Comparison of ENCODE assay signal across 13 mouse cellular contexts in the genomic region with DNA sequence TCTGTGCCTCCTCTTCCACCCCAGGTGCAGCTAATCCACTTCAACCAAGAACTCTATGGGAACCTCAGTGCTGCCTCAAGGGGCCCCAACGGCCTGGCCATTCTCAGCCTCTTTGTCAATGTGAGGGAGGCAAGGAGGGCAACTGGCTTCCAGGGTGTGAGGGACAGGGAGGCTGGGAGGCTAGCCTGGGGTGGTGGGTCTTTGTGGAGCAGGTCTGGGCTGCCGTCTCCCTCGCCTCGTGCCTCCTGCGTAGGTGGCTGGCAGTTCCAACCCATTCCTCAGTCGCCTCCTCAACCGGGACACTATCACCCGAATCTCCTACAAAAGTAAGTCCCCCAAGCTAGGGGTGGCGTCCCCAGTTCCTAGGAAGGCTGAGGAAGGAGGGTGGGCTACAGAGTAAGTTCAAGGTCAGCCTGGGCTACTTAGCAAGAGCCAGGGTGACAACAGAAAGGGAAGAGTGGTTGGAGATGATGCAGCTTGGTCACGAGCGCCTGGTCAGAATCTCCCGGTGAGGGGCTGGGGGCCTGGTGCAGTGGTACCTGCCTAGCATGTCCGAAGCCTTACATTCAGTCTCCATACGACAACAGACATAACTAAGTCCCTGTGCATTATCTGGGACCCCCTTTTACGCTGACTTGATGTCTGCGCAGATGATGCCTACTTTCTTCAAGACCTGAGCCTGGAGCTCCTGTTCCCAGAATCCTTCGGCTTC. TPM values are rescaled to one million over a fixed set of nuclear protein-coding genes. Genes with fewer than 3 reads are reported as not detected.
DNase-seq lines count a peak whose midpoint lies in the region; ATAC-seq and TF ChIP-seq lines count a peak whose summit lies in the region.
"Had no signal": no experiment of that assay in that cellular context is flagged by ENCODE, and none has a peak within 500 bp of the region (broad histone marks: within the 10 kb centered on the region; RNA-seq: fewer than 3 reads in every experiment).

No protein-coding gene starts in this region.

- H3K36me3 ChIP-seq in heart, embryonic 12.5 days: no peaks in the 10 kb centered on the region
- H3K36me3 ChIP-seq in stomach, embryonic 14.5 days (ENCODE audit: control insufficient read depth, insufficient read depth, low read length): no peaks in the 10 kb centered on the region
- no peaks in the 10 kb centered on the region for H3K36me3 ChIP-seq in stomach, postnatal 0 days (ENCODE audit: control insufficient read depth, insufficient read depth, low read length)
- H3K36me3 ChIP-seq in hindbrain, postnatal 0 days (ENCODE audit: insufficient read depth, low read length): no peaks in the 10 kb centered on the region
- H3K36me3 ChIP-seq in neural tube, embryonic 14.5 days (ENCODE audit: control insufficient read depth, insufficient read depth, low read length): no peaks in the 10 kb centered on the region

- DNase-seq in heart, postnatal 25 days (ENCODE audit: low spot score): no peak
- DNase-seq in stomach, postnatal 0 days (ENCODE audit: low spot score): no peak
- DNase-seq in hindbrain, postnatal 0 days (ENCODE audit: low spot score): no peak
- DNase-seq in thymus, postnatal 10 days (ENCODE audit: low spot score in 2 of 2): no peak
- no peak for DNase-seq in adipocyte (ENCODE audit: low spot score)
- DNase-seq: right cerebral cortex, postnatal 14 days had no signal

- no peak for TF ChIP-seq EP300 in stomach, postnatal 0 days (optimal IDR thresholded peaks at IDR 0.05)

- intact Hi-C loops in heart, postnatal 25 days (cut with DNase I): no loop called here

- no peak for TF ChIP-seq CTCF in stomach, postnatal 0 days (IDR thresholded peaks at IDR 0.05; ENCODE audit: low read depth)
- TF ChIP-seq CTCF in hindbrain, postnatal 0 days (IDR thresholded peaks at IDR 0.05; ENCODE audit: low read depth): no peak

- H3K4me1 ChIP-seq in heart, embryonic 12.5 days (replicated peaks): peaks cover 55% of the 10 kb centered on the region
- peaks cover 29% of the 10 kb centered on the region for H3K4me1 ChIP-seq in stomach, embryonic 14.5 days (ENCODE audit: control insufficient read depth, insufficient read depth, low read length)
- peaks cover 8% of the 10 kb centered on the region; the same call in 1 of the 2 replicates for H3K4me1 ChIP-seq in stomach, postnatal 0 days (replicated peaks; ENCODE audit: control insufficient read depth, insufficient read depth)
- H3K4me1 ChIP-seq in hindbrain, postnatal 0 days (ENCODE audit: insufficient read depth, low read length): peaks cover 33% of the 10 kb centered on the region
- peaks cover 24% of the 10 kb centered on the region for H3K4me1 ChIP-seq in neural tube, embryonic 14.5 days (ENCODE audit: control insufficient read depth, insufficient read depth, low read length)

- H3K27me3 ChIP-seq in heart, embryonic 12.5 days (replicated peaks): peaks cover 34% of the 10 kb centered on the region
- 0 out of 2 replicates have a peak, but pooled peaks cover 4% of the 10 kb centered on the region for H3K27me3 ChIP-seq in stomach, embryonic 14.5 days (ENCODE audit: control insufficient read depth, insufficient read depth, low read length)
- no peaks in the 10 kb centered on the region for H3K27me3 ChIP-seq in stomach, postnatal 0 days (ENCODE audit: control insufficient read depth, insufficient read depth, low read length)
- H3K27me3 ChIP-seq in hindbrain, postnatal 0 days (ENCODE audit: insufficient read depth, low read length): no peaks in the 10 kb centered on the region
- H3K27me3 ChIP-seq in neural tube, embryonic 14.5 days (ENCODE audit: control insufficient read depth, insufficient read depth, low read length): peaks cover 7% of the 10 kb centered on the region; the same call in 1 of the 2 replicates
- H3K27me3 ChIP-seq: CH12.LX had no signal

- no peaks in the 10 kb centered on the region for H3K9me3 ChIP-seq in heart, embryonic 12.5 days (replicated peaks)
- H3K9me3 ChIP-seq in stomach, embryonic 14.5 days (ENCODE audit: control insufficient read depth, low read depth, low read length): no peaks in the 10 kb centered on the region
- no peaks in the 10 kb centered on the region for H3K9me3 ChIP-seq in stomach, postnatal 0 days (ENCODE audit: control insufficient read depth, low read length)
- no peaks in the 10 kb centered on the region for H3K9me3 ChIP-seq in hindbrain, postnatal 0 days (ENCODE audit: low read length)
- H3K9me3 ChIP-seq in neural tube, embryonic 14.5 days (ENCODE audit: control insufficient read depth, low read length): no peaks in the 10 kb centered on the region

- H3K4me3 ChIP-seq in heart, embryonic 12.5 days: no peak overlapping the region
- no peak overlapping the region for H3K4me3 ChIP-seq in stomach, embryonic 14.5 days (ENCODE audit: low read depth, low read length)
- H3K4me3 ChIP-seq in stomach, postnatal 0 days (ENCODE audit: low read depth, low read length): no peak overlapping the region
- H3K4me3 ChIP-seq in hindbrain, postnatal 0 days (ENCODE audit: low read length): no peak overlapping the region; the same call in 1 of the 2 replicates
- H3K4me3 ChIP-seq in neural tube, embryonic 14.5 days (ENCODE audit: low read depth, low read length): no peak overlapping the region

- no peak overlapping the region for H3K9ac ChIP-seq in heart, embryonic 12.5 days
- H3K9ac ChIP-seq in stomach, embryonic 14.5 days (replicated peaks; ENCODE audit: low read depth, low read length): no peak overlapping the region
- H3K9ac ChIP-seq in stomach, postnatal 0 days (ENCODE audit: low read length): no peak overlapping the region
- peak overlapping the region; percentile 55; the same call in 1 of the 2 replicates for H3K9ac ChIP-seq in hindbrain, postnatal 0 days (replicated peaks; ENCODE audit: low read length)
- H3K9ac ChIP-seq in neural tube, embryonic 14.5 days (replicated peaks; ENCODE audit: low read depth, low read length): no peak overlapping the region

- WGBS in heart, embryonic 12.5 days: 85% methylated on average over 17 of the region's 17 CpGs
- 85% methylated on average over 17 of the region's 17 CpGs for WGBS in stomach, embryonic 14.5 days
- WGBS in stomach, postnatal 0 days: 88% methylated on average over 17 of the region's 17 CpGs
- WGBS in hindbrain, postnatal 0 days: 89% methylated on average over 17 of the region's 17 CpGs
- WGBS in neural tube, embryonic 14.5 days: 90% methylated on average over 17 of the region's 17 CpGs

- no peak overlapping the region for H3K27ac ChIP-seq in heart, embryonic 12.5 days (ENCODE audit: poor library complexity, severe bottlenecking)
- peak overlapping the region; percentile 77; the same call in 1 of the 2 replicates for H3K27ac ChIP-seq in stomach, embryonic 14.5 days (ENCODE audit: low read length)
- H3K27ac ChIP-seq in stomach, postnatal 0 days (replicated peaks): no peak overlapping the region; the same call in 1 of the 2 replicates
- peak overlapping the region; percentile 93; the same call in 1 of the 2 replicates for H3K27ac ChIP-seq in hindbrain, postnatal 0 days
- no peak overlapping the region for H3K27ac ChIP-seq in neural tube, embryonic 14.5 days (ENCODE audit: low read depth, low read length)

- no peak for ATAC-seq in heart, embryonic 12.5 days (ENCODE audit: insufficient number of reproducible peaks, low FRiP score)
- no peak for ATAC-seq in stomach, embryonic 14.5 days (ENCODE audit: insufficient number of reproducible peaks, insufficient read depth, low FRiP score, low read depth)
- ATAC-seq in stomach, postnatal 0 days (ENCODE audit: low FRiP score, low TSS enrichment): no peak
- ATAC-seq in hindbrain, postnatal 0 days: no peak
- no peak for ATAC-seq in neural tube, embryonic 14.5 days (ENCODE audit: low read depth)
- ATAC-seq: activated CD4-positive, CD25-positive, alpha-beta regulatory T cell, adult 4 months had no signal

- peak overlapping the region; percentile 95; the same call in 1 of the 2 replicates for H3K4me2 ChIP-seq in heart, embryonic 12.5 days
- H3K4me2 ChIP-seq in stomach, embryonic 14.5 days (replicated peaks; ENCODE audit: low read depth, low read length): no peak overlapping the region
- H3K4me2 ChIP-seq in stomach, postnatal 0 days (replicated peaks; ENCODE audit: low read depth): no peak overlapping the region
- H3K4me2 ChIP-seq in hindbrain, postnatal 0 days (ENCODE audit: low read depth, low read length): peak overlapping the region; percentile 90
- H3K4me2 ChIP-seq in neural tube, embryonic 14.5 days (ENCODE audit: low read depth, low read length): peak overlapping the region; percentile 93

RNA-seq across cellular contexts. Expression of a gene that starts 1.9 kb away (rescaled TPM):
- 4.1 and 5.3 TPM in 2 replicates for polyA plus RNA-seq in heart, embryonic 12.5 days (2016; fragmentation: Nextera tagmentation; extraction: Ambion mirVana)
- total RNA-seq in heart, postnatal 25 days (2021): 100 to 1,000 TPM in 1 of 2 experiments, 10 to 100 TPM in 1; 13.6 to 153 TPM
- 6.4 and 6.7 TPM in 2 replicates for polyA plus RNA-seq in stomach, embryonic 14.5 days (2014; fragmentation: Nextera tagmentation; extraction: Ambion mirVana)
- 8.8 and 12.6 TPM in 2 replicates for polyA plus RNA-seq in stomach, postnatal 0 days (2015; fragmentation: Nextera tagmentation; extraction: Ambion mirVana)
- 4.2 and 12.2 TPM in 2 replicates for total RNA-seq in hindbrain, postnatal 0 days (2014; rRNA removed)
- polyA plus RNA-seq in hindbrain, postnatal 0 days (2015; fragmentation: Nextera tagmentation; extraction: Ambion mirVana): 4.6 and 5.3 TPM in 2 replicates
- polyA plus RNA-seq in neural tube, embryonic 14.5 days (2014; fragmentation: Nextera tagmentation; extraction: Ambion mirVana): 2.5 and 2.6 TPM in 2 replicates

RNA-seq across cellular contexts. Expression of a gene that starts 3.3 kb away (rescaled TPM):
- polyA plus RNA-seq in heart, embryonic 12.5 days (2016; fragmentation: Nextera tagmentation; extraction: Ambion mirVana): 5.4 and 5.8 TPM in 2 replicates
- total RNA-seq in heart, postnatal 25 days (2021): 1 to 10 TPM; 2.5 to 3.8 TPM
- 10.4 and 11.4 TPM in 2 replicates for polyA plus RNA-seq in stomach, embryonic 14.5 days (2014; fragmentation: Nextera tagmentation; extraction: Ambion mirVana)
- 2.7 and 4.4 TPM in 2 replicates for polyA plus RNA-seq in stomach, postnatal 0 days (2015; fragmentation: Nextera tagmentation; extraction: Ambion mirVana)
- total RNA-seq in hindbrain, postnatal 0 days (2014; rRNA removed): 89.4 and 91.0 TPM in 2 replicates
- 76.9 and 78.2 TPM in 2 replicates for polyA plus RNA-seq in hindbrain, postnatal 0 days (2015; fragmentation: Nextera tagmentation; extraction: Ambion mirVana)
- polyA plus RNA-seq in neural tube, embryonic 14.5 days (2014; fragmentation: Nextera tagmentation; extraction: Ambion mirVana): 31.9 and 32.8 TPM in 2 replicates
- total RNA-seq: CH12.LX; common myeloid progenitor, adult 5-6 weeks had no signal

RNA-seq across cellular contexts. Expression of a gene that starts 8.8 kb away (rescaled TPM):
- polyA plus RNA-seq in heart, embryonic 12.5 days (2016; fragmentation: Nextera tagmentation; extraction: Ambion mirVana): 0.18 and 0.49 TPM in 2 replicates
- under 1 TPM in 1 of 2 experiments, not detected in 1; 0.16 TPM for total RNA-seq in heart, postnatal 25 days (2021)
- polyA plus RNA-seq in stomach, embryonic 14.5 days (2014; fragmentation: Nextera tagmentation; extraction: Ambion mirVana): 4.8 and 5.7 TPM in 2 replicates
- polyA plus RNA-seq in stomach, postnatal 0 days (2015; fragmentation: Nextera tagmentation; extraction: Ambion mirVana): 0.53 and 0.56 TPM in 2 replicates
- total RNA-seq in hindbrain, postnatal 0 days (2014; rRNA removed): 0.68 and 0.79 TPM in 2 replicates
- 0.35 and 0.48 TPM in 2 replicates for polyA plus RNA-seq in hindbrain, postnatal 0 days (2015; fragmentation: Nextera tagmentation; extraction: Ambion mirVana)
- polyA plus RNA-seq in neural tube, embryonic 14.5 days (2014; fragmentation: Nextera tagmentation; extraction: Ambion mirVana): 0.13 and 0.54 TPM in 2 replicates
- total RNA-seq: common myeloid progenitor, adult 5-6 weeks had no signal
- polyA plus RNA-seq: activated CD4-positive, CD25-positive, alpha-beta regulatory T cell, adult 4 months; macrophage had no signal

RNA-seq across cellular contexts. Expression of a gene that starts 12.3 kb away (rescaled TPM):
- polyA plus RNA-seq in heart, embryonic 12.5 days (2016; fragmentation: Nextera tagmentation; extraction: Ambion mirVana): 603 and 625 TPM in 2 replicates
- 100 to 1,000 TPM; 507 to 553 TPM for total RNA-seq in heart, postnatal 25 days (2021)
- polyA plus RNA-seq in stomach, embryonic 14.5 days (2014; fragmentation: Nextera tagmentation; extraction: Ambion mirVana): 1,227 and 1,272 TPM in 2 replicates
- polyA plus RNA-seq in stomach, postnatal 0 days (2015; fragmentation: Nextera tagmentation; extraction: Ambion mirVana): 893 and 919 TPM in 2 replicates
- total RNA-seq in hindbrain, postnatal 0 days (2014; rRNA removed): 999 and 1,175 TPM in 2 replicates
- 519 and 535 TPM in 2 replicates for polyA plus RNA-seq in hindbrain, postnatal 0 days (2015; fragmentation: Nextera tagmentation; extraction: Ambion mirVana)
- polyA plus RNA-seq in neural tube, embryonic 14.5 days (2014; fragmentation: Nextera tagmentation; extraction: Ambion mirVana): 603 and 609 TPM in 2 replicates

RNA-seq across cellular contexts. Expression of a gene that starts 14.8 kb away (rescaled TPM):
- 18.5 and 20.0 TPM in 2 replicates for polyA plus RNA-seq in heart, embryonic 12.5 days (2016; fragmentation: Nextera tagmentation; extraction: Ambion mirVana)
- 10 to 100 TPM; 15.8 to 16.7 TPM for total RNA-seq in heart, postnatal 25 days (2021)
- 24.4 TPM in 2 replicates for polyA plus RNA-seq in stomach, embryonic 14.5 days (2014; fragmentation: Nextera tagmentation; extraction: Ambion mirVana)
- polyA plus RNA-seq in stomach, postnatal 0 days (2015; fragmentation: Nextera tagmentation; extraction: Ambion mirVana): 23.6 and 24.5 TPM in 2 replicates
- total RNA-seq in hindbrain, postnatal 0 days (2014; rRNA removed): 27.4 and 31.6 TPM in 2 replicates
- polyA plus RNA-seq in hindbrain, postnatal 0 days (2015; fragmentation: Nextera tagmentation; extraction: Ambion mirVana): 17.8 and 18.5 TPM in 2 replicates
- polyA plus RNA-seq in neural tube, embryonic 14.5 days (2014; fragmentation: Nextera tagmentation; extraction: Ambion mirVana): 15.6 and 19.1 TPM in 2 replicates

Comparison
In these comparisons a context has a peak if more than half of its experiments do, and no peak if none do; other contexts are left out.
1. H3K27ac ChIP-seq: peak in stomach, embryonic 14.5 days (single experiment) and hindbrain, postnatal 0 days (single experiment); none in heart, embryonic 12.5 days (single experiment), stomach, postnatal 0 days (single experiment) and neural tube, embryonic 14.5 days (single experiment).
2. H3K4me2 ChIP-seq: peak in heart, embryonic 12.5 days (single experiment), hindbrain, postnatal 0 days (single experiment) and neural tube, embryonic 14.5 days (single experiment); none in stomach, embryonic 14.5 days (single experiment) and stomach, postnatal 0 days (single experiment).